Mouse (Mus musculus): Measurements from ENCODE around the gene Stx6. TPM values are rescaled to one million over a fixed set of nuclear protein-coding genes. Genes with fewer than 3 reads are reported as not detected.

Stx6 gene
- polyA plus RNA-seq, 1 experiment from 2014 or later: 69.7 TPM

DNA sequence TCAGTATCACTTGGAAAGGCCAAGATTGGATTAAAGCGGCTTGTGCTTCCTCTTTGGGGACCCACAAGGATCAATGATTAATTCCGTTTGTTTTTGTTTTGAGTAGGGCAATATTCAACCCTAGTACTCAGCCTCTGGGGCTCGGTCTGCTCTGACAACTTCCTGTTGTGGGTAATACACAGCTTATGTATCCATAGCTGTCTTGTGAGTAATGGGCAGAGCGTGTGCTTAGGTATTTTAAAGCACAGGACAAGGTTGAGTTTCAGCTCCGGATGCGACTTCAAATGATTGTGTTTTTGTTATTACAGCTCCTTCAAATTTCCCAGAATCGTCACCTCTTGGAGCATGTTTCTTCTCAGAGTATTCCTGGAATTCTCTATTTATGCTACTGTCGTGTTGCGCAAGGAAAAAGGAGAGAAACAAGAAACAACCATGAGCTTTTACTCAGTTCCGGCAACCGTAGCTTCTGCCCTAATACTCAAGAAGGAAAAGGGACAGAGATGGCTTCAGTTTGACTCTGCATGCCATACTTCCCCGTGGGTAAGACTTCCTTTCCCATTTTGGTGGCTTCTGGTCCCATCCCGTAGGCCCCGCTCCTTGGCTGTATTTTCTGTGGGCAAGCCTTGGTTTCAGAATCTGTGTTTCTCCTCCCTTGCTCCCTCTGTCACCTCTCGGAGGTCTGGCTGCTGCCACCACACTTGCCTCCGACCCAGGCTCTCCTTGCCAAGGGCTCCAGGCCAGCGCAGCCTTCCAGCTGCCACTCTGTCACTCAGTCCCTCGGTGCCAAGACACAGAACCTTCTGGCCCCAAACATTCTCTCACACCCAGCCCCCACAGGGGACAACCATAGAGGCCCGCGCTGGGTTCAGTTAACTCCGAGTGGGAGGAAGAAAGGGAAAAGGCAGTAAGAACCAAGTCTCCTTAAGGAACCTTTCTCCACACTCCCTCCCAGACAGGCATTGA, 36.3 kb upstream of the Stx6 start:
- 71% methylated on average over 21 of the region's 21 CpGs for WGBS

DNA sequence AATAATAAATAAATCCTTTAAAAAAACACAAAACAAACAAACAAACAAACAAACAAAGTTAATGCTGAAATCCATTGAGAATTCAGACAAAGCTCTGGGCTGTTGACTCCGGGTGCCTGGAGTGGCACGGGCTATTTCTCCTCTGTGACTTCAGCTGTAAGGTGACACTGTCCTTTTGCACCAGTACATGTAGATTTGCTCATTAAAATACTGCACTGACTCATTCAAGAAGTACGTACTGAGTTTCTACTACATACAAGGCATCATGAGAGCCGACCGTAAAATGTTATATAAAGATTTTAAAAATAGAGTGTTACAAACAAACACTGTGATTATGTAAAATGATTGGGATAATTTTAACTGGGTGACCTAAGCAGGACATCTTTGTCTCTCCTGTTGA, 34.1 kb upstream of the Stx6 start:
- no peaks in the 10 kb centered on the region for H3K36me3 ChIP-seq (ENCODE audit: control insufficient read depth, insufficient read depth, low read length)
- no peak overlapping the region for H3K9ac ChIP-seq (ENCODE audit: low read depth, low read length)
- no peaks in the 10 kb centered on the region for H3K27me3 ChIP-seq (replicated peaks; ENCODE audit: control insufficient read depth, insufficient read depth, low read length)
- H3K4me1 ChIP-seq (ENCODE audit: control insufficient read depth, insufficient read depth, low read length): no peaks in the 10 kb centered on the region
- ATAC-seq (ENCODE audit: low read depth) (no peak), DNase-seq (ENCODE audit: low spot score) (no peak)
- WGBS: 92% methylated on average over 5 of the region's 5 CpGs
- no peaks in the 10 kb centered on the region for H3K9me3 ChIP-seq (ENCODE audit: control insufficient read depth, low read length)
- H3K4me2 ChIP-seq (ENCODE audit: low read depth, low read length): no peak overlapping the region
- H3K4me3 ChIP-seq (ENCODE audit: low read depth, low read length): no peak overlapping the region
- H3K27ac ChIP-seq (replicated peaks; ENCODE audit: low read depth, low read length): no peak overlapping the region

More for the DNA sequence above, 36.3 kb upstream of the Stx6 start:
- ATAC-seq (ENCODE audit: low read depth): no peak
- Histone ChIP-seq H3K4me2 (ENCODE audit: low read depth, low read length) (no peak overlapping the region), H3K9ac (ENCODE audit: low read depth, low read length) (no peak overlapping the region), H3K4me1 (ENCODE audit: control insufficient read depth, insufficient read depth, low read length) (no peaks in the 10 kb centered on the region), H3K9me3 (ENCODE audit: control insufficient read depth, low read length) (no peaks in the 10 kb centered on the region), H3K4me3 (ENCODE audit: low read depth, low read length) (no peak overlapping the region), H3K36me3 (ENCODE audit: control insufficient read depth, insufficient read depth, low read length) (no peaks in the 10 kb centered on the region), H3K27ac (replicated peaks; ENCODE audit: low read depth, low read length) (no peak overlapping the region), H3K27me3 (replicated peaks; ENCODE audit: control insufficient read depth, insufficient read depth, low read length) (no peaks in the 10 kb centered on the region)
- no peak for DNase-seq (ENCODE audit: low spot score)

DNA sequence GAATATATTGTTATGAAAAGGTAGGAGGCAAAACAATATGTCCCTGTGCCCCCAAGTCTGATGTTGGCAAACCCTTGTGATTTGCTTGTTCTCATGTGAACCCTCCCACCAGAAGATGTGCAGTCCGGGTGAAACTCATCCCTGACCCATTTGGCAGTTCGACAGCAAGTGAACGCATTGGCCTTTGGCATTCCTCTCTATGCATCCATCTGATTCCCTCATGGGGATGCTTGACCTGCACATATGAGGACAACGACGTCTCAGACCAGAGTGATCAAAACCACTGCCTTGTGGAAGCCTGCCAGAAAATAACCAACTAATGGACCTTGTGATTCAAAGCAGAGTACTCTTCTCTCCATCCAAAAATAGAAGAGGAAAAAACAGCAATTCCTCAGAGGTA, 31.8 kb upstream of the Stx6 start:
- ATAC-seq (ENCODE audit: low read depth): no peak
- H3K9ac ChIP-seq (ENCODE audit: low read depth, low read length): no peak overlapping the region
- no peak for DNase-seq (ENCODE audit: low spot score)
- no peak overlapping the region for H3K4me2 ChIP-seq (ENCODE audit: low read depth, low read length)
- 46% methylated on average over 5 of the region's 5 CpGs for WGBS
- no peaks in the 10 kb centered on the region for H3K9me3 ChIP-seq (ENCODE audit: control insufficient read depth, low read length)
- 0 out of 2 replicates have a peak, but pooled peaks cover 3% of the 10 kb centered on the region for H3K36me3 ChIP-seq (ENCODE audit: control insufficient read depth, insufficient read depth, low read length)
- no peaks in the 10 kb centered on the region for H3K27me3 ChIP-seq (replicated peaks; ENCODE audit: control insufficient read depth, insufficient read depth, low read length)
- H3K27ac ChIP-seq (replicated peaks; ENCODE audit: low read depth, low read length): no peak overlapping the region
- H3K4me1 ChIP-seq (ENCODE audit: control insufficient read depth, insufficient read depth, low read length): no peaks in the 10 kb centered on the region
- no peak overlapping the region for H3K4me3 ChIP-seq (ENCODE audit: low read depth, low read length)

DNA sequence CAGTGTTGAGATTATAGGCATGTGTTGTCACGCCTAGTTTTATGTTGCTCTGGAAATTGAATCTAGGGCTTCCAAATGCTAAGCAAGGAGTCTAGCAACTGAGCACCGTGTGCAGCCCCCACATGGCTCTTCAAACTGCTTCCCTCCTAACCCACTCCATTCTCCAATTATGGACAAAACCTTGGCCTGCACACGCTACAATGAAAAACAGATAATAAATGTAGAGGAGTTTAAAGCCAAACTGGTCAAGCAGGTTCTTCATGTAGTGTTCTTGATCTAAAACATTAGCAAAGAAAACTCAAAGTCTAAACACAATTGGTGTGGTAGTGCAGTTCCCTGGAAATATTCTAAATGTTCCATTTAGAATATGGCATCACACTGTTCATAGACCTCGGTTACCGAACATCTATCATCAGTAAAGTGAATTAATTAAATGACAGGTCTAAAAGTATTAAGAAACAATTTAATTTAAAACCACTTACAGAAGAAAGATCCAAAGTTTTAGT, 31.0 kb upstream of the Stx6 start:
- peak; percentile 56 for DNase-seq (ENCODE audit: low spot score)
- no peak overlapping the region for H3K4me2 ChIP-seq (ENCODE audit: low read depth, low read length)
- WGBS: 65% methylated on average over 5 of the region's 5 CpGs

DNA sequence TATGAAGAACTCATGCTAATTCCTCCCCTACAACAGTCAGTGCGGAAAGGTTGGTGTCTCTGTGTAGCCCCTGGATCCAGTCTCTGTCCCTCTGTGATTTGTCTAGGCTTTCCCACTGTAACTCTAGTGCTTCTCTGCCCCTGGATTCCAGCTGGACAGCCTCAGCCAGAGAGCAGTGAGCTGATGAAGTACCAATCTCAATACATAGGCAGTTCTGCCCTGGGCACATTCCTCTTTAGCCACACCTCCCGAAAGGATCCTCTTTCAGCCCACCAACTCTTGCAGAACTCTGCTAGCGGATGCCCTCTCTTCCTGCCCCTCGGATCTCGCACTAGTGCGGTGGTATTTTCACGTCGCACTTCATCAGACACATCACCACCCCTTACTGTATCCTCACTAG, 23.6 kb upstream of the Stx6 start:
- Histone ChIP-seq H3K4me3 (ENCODE audit: low read depth, low read length) (no peak overlapping the region), H3K36me3 (ENCODE audit: control insufficient read depth, insufficient read depth, low read length) (0 out of 2 replicates have a peak, but pooled peaks cover 3% of the 10 kb centered on the region), H3K4me2 (ENCODE audit: low read depth, low read length) (no peak overlapping the region), H3K4me1 (ENCODE audit: control insufficient read depth, insufficient read depth, low read length) (0 out of 2 replicates have a peak, but pooled peaks cover 7% of the 10 kb centered on the region), H3K9me3 (ENCODE audit: control insufficient read depth, low read length) (no peaks in the 10 kb centered on the region), H3K27ac (replicated peaks; ENCODE audit: low read depth, low read length) (no peak overlapping the region), H3K9ac (ENCODE audit: low read depth, low read length) (no peak overlapping the region), H3K27me3 (replicated peaks; ENCODE audit: control insufficient read depth, insufficient read depth, low read length) (no peaks in the 10 kb centered on the region)
- ATAC-seq (ENCODE audit: low read depth) (peak; percentile 63; the same call in 1 of the 2 replicates), DNase-seq (ENCODE audit: low spot score) (peak; percentile 68)
- WGBS: 22% methylated on average over 8 of the region's 8 CpGs

More for the DNA sequence above, 31.0 kb upstream of the Stx6 start:
- Histone ChIP-seq H3K27me3 (replicated peaks; ENCODE audit: control insufficient read depth, insufficient read depth, low read length) (no peaks in the 10 kb centered on the region), H3K4me3 (ENCODE audit: low read depth, low read length) (no peak overlapping the region), H3K9me3 (ENCODE audit: control insufficient read depth, low read length) (no peaks in the 10 kb centered on the region), H3K4me1 (ENCODE audit: control insufficient read depth, insufficient read depth, low read length) (no peaks in the 10 kb centered on the region), H3K36me3 (ENCODE audit: control insufficient read depth, insufficient read depth, low read length) (0 out of 2 replicates have a peak, but pooled peaks cover 3% of the 10 kb centered on the region), H3K27ac (replicated peaks; ENCODE audit: low read depth, low read length) (no peak overlapping the region), H3K9ac (ENCODE audit: low read depth, low read length) (no peak overlapping the region)
- no peak for ATAC-seq (ENCODE audit: low read depth)

DNA sequence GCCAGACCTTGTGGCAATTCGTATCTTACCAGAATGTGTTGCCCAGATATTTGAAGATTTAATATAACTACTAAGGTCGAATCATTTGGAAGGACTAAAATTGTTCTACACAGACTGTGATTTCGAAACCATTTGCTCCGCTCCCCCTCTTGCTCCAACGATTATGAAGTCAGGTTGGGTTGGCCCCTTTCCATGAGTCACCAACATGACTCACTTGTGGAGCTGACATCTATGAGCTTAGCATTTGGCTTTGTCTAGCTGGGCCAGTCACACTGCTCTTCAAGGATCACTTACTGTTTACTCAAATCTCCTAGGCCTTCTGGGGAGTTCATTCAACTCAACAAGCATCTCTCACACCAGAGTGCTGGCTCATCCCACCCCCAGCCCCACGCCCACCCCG, 19.7 kb upstream of the Stx6 start:
- Histone ChIP-seq H3K36me3 (ENCODE audit: control insufficient read depth, insufficient read depth, low read length) (no peaks in the 10 kb centered on the region), H3K27ac (replicated peaks; ENCODE audit: low read depth, low read length) (no peak overlapping the region), H3K4me2 (ENCODE audit: low read depth, low read length) (no peak overlapping the region), H3K27me3 (replicated peaks; ENCODE audit: control insufficient read depth, insufficient read depth, low read length) (no peaks in the 10 kb centered on the region), H3K9me3 (ENCODE audit: control insufficient read depth, low read length) (no peaks in the 10 kb centered on the region), H3K4me1 (ENCODE audit: control insufficient read depth, insufficient read depth, low read length) (0 out of 2 replicates have a peak, but pooled peaks cover 7% of the 10 kb centered on the region), H3K9ac (ENCODE audit: low read depth, low read length) (no peak overlapping the region), H3K4me3 (ENCODE audit: low read depth, low read length) (no peak overlapping the region)
- no peak for ATAC-seq (ENCODE audit: low read depth)
- WGBS: 87% methylated on average over 7 of the region's 7 CpGs
- peak; percentile 54 for DNase-seq (ENCODE audit: low spot score)

DNA sequence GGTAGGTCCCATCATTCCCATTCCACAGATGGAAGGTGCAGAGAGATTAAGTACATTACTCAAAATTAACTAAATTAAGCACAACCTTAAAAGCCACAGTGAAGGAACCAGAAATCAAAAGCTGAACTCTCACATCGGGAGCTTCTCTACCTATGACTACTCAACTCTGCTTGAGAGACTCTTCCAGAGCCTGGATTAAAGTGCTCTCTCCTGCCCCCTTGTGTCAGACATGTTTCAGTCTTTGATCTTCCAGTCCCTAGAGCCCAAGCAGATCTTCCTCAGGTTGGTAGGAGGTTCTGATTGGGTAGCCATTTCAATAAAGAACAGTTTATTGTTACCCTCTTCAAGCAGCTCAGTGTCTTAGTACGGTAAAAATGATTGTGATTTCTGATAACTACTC, 18.4 kb upstream of the Stx6 start:
- Histone ChIP-seq H3K27ac (replicated peaks; ENCODE audit: low read depth, low read length) (no peak overlapping the region), H3K4me2 (ENCODE audit: low read depth, low read length) (no peak overlapping the region), H3K4me3 (ENCODE audit: low read depth, low read length) (no peak overlapping the region), H3K36me3 (ENCODE audit: control insufficient read depth, insufficient read depth, low read length) (no peaks in the 10 kb centered on the region), H3K9ac (ENCODE audit: low read depth, low read length) (no peak overlapping the region), H3K9me3 (ENCODE audit: control insufficient read depth, low read length) (no peaks in the 10 kb centered on the region), H3K4me1 (ENCODE audit: control insufficient read depth, insufficient read depth, low read length) (0 out of 2 replicates have a peak, but pooled peaks cover 2% of the 10 kb centered on the region), H3K27me3 (replicated peaks; ENCODE audit: control insufficient read depth, insufficient read depth, low read length) (no peaks in the 10 kb centered on the region)
- WGBS: 68% methylated on average over 2 of the region's 2 CpGs
- peak; percentile 41 for DNase-seq (ENCODE audit: low spot score)
- ATAC-seq (ENCODE audit: low read depth): no peak

DNA sequence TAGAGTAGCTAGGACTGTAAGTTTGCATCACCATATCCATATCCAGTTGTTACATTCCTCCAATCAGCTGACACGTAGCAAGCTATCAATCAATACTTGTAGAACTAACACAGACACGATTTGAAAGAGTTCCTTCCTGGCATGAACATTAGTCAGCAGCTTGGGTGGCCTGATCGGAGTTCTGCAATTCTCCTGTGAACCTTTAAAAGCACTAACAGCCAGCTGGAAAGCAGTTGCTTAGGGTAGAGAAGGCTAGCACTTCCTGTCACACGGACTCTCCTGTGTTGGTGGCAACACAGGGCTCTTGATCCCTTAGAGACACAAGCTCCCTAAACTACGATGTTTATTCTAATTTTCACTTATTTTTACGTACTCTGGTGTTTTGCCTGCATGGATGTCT, 12.9 kb upstream of the Stx6 start:
- Histone ChIP-seq H3K4me3 (ENCODE audit: low read depth, low read length) (peak overlapping the region; percentile 50), H3K9ac (ENCODE audit: low read depth, low read length) (peak overlapping the region; percentile 67)
- ATAC-seq (ENCODE audit: low read depth): no peak

More for the DNA sequence above, 12.9 kb upstream of the Stx6 start:
- peak overlapping the region; percentile 65 for H3K4me2 ChIP-seq (ENCODE audit: low read depth, low read length)
- WGBS: 41% methylated on average over 6 of the region's 6 CpGs
- no peaks in the 10 kb centered on the region for H3K9me3 ChIP-seq (ENCODE audit: control insufficient read depth, low read length)
- H3K27me3 ChIP-seq (replicated peaks; ENCODE audit: control insufficient read depth, insufficient read depth, low read length): no peaks in the 10 kb centered on the region
- DNase-seq (ENCODE audit: low spot score): peak; percentile 38
- H3K4me1 ChIP-seq (ENCODE audit: control insufficient read depth, insufficient read depth, low read length): peaks cover 5% of the 10 kb centered on the region; the same call in 1 of the 2 replicates
- H3K36me3 ChIP-seq (ENCODE audit: control insufficient read depth, insufficient read depth, low read length): no peaks in the 10 kb centered on the region
- H3K27ac ChIP-seq (replicated peaks; ENCODE audit: low read depth, low read length): no peak overlapping the region; the same call in 1 of the 2 replicates

Data from embryonic facial prominence, embryonic 14.5 days (tissue).